Mouse (Mus musculus) layer of hippocampus, adult 2 months (tissue): ENCODE measurements at regions not wholly inside any gene's neighbourhood (a gene's known extent, or its start where the extent isn't known, plus 50 kb on each side); places are given as distances from the start of the nearest gene placed in this dataset.

Experiments used
- DNase-seq, 2 experiments: peaks; one replicate each; pipeline ENCODE4 v3.0.0; 2022; ENCODE audit warnings: low spot score in 2 of 2
- H3K27ac ChIP-seq: fragments of 200-600 bp; 2 replicates; pipeline ENCODE4 v1.8.1; 2022
- H3K4me3 ChIP-seq: fragments of 200-600 bp; 2 replicates; pipeline ENCODE4 v1.8.1; 2022; ENCODE audit warnings: mild to moderate bottlenecking
- CTCF ChIP-seq: fragments of 200-600 bp; conservative IDR thresholded peaks from 2 replicates; pipeline ENCODE4 v1.8.1; 2022; ENCODE audit warnings: antibody characterized with exemption, mild to moderate bottlenecking, moderate library complexity

DNA sequence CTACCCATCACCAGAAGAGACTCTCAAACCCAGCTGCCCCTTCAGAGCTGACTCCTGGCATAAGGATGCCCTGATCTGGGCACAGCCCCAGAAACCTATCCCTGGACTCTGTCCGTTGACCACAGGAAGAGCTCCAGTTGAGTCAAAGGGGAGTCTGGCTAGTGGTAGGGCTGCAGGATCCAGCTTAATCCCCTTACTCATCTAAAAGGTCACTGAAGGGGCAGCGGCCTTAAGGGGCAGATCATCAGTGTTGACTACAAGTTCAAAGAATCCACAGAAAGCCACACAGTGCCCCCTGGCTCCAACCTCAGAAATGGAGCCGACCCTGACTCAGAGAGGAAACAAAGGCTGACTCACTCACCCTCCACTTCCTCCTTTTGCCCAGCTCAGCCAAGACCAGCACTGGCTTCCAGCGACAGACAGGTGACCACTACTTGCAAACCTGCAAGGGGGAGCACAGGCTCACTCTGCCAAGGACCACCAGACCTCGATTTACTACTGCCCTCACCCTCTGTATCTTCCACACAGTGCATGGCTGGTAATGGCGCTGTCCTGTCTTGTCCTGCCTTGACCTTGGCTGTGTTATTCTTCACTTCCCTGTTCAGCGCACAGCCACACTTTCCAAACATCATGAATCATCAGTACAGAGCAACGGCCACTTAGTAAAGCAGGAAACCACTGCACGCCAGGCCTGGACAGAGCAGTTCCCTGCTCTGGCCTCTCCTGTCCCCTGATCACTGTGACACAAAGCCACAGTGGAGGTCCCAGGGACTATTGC is 96.0 kb downstream of the Tomm20 start:
- H3K27ac ChIP-seq = peak overlapping the region; percentile 24
- H3K4me3 ChIP-seq = no peak overlapping the region
- DNase-seq = no peak
- peak; percentile 49 for TF ChIP-seq CTCF

DNA sequence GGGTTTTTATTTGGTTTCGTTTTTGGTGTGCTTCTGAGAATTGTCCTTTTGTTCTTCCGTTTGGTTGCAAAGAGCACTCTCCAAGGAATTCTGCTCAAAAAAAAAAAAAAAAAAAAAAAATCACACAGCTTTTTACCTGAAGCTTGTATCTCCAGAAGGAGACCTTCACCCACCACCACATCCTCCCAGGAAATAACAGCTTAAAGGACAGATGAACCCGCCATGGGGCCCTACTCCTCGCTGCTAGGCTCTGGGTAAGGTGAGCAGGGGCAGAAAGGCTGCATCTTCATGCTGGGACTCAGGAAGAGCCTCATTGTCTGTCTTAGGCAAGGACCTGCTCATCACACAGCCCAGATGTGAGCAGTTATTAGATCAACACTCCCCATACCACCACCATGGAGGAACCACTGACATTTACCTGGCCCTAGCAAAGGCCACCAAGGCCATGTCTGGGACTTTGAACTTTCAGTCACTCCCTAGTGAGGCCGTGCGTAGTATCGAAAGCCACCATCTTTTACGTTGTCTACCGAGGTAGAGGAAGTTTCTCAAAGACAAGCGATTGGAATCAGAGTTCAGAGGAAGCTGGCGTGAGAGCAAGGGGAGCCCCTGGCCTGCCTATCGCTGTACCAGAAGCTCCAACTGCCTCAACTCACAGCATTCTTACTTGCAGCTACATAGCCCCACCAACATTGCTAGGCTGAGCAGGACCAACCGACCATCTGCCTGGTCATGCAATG is 97.1 kb downstream of the Tomm20 start:
- H3K4me3 ChIP-seq = no peak overlapping the region
- no peak for DNase-seq
- TF ChIP-seq CTCF = no peak
- H3K27ac ChIP-seq = 0 out of 2 replicates have a peak overlapping the region, but pooled peaks have one; percentile 24

DNA sequence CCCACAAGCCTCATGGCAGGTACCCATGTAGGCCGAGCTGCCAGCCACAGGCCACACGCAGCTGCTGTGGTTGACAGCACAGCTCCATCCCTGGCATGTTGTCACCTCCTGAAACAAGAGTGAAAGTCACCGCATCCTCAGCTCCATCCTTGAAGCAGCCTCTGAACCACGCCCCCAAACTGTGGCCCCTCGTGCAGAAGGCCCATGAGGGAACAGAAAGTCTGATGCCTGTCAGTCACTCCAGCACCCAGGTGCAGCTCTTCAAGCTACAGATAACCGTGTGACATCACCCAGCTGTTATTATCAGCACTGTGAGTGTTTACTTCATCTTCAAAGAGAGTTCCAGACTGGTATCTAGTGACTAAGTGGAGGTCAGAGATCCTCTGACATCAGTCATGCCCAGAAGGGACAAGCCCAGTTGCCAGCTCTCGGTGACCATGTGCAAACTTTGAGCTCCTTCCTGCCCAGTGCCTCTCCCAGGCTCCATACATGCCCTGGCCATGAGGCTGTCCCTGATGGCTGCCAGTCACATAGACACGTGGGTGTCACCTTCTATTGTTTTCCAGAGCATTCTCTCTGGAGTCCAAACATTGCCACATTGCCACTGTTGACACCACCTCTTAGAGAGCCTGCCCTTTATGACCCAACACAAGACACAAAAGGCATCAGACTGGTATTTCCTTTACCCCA is 97.8 kb downstream of the Tomm20 start:
- TF ChIP-seq CTCF = no peak
- DNase-seq = no peak
- Histone ChIP-seq H3K4me3 (no peak overlapping the region), H3K27ac (no peak overlapping the region)

DNA sequence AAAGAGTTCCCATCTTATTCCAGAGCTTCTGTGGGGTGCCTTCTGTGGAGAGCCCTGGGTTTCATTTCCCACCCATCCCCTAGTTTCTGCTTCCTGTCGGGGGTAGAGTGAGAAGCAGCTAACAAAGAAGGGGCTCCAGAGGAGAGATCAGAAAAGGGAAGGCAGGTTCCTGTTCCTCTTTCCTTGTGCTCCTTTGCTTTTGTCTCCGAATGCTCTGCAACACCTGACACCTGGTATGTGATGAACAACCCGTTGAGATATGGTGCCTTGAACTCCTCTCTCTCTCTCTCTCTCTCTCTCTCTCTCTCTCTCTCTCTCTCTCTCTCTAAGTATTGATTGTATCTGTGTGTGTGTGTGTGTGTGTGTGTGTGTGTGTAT is 99.5 kb downstream of the Tomm20 start:
- Histone ChIP-seq H3K4me3 (no peak overlapping the region), H3K27ac (0 out of 2 replicates have a peak overlapping the region, but pooled peaks have one; percentile 46)
- DNase-seq = no peak
- no peak for TF ChIP-seq CTCF

DNA sequence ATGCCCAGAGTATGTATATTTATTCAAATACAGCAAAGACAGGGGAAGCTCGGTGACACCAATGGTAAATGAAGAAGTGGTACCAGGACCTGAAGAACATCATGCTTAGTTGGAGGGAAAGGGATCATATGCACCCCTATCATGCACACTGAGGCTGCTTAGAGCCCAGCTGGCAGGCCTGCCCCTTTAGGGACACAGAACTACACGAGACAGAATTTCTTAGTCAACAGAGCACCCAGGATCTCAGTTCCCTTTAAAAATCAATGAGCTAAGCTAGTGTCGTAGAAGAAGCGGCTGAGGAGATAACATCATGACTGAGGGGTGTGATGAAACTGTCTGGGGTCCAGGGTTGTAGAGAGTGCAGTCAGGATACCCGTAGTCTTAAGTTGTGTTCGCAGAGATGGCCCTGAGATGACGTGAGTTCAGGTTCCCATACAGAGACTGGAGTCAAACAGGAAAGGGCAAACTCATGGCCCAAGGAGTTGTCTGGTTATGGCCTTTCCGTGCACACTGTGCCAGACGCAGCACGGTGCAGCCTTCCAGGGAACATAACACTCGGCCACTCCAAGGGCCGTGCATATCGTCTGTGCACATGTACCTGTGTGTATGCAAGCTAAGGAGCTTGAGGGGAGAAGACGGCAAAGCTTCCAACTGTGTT is 100.0 kb downstream of the Tomm20 start:
- DNase-seq = no peak
- Histone ChIP-seq H3K27ac (peak overlapping the region; percentile 46; the same call in 1 of the 2 replicates), H3K4me3 (no peak overlapping the region)
- TF ChIP-seq CTCF = no peak

DNA sequence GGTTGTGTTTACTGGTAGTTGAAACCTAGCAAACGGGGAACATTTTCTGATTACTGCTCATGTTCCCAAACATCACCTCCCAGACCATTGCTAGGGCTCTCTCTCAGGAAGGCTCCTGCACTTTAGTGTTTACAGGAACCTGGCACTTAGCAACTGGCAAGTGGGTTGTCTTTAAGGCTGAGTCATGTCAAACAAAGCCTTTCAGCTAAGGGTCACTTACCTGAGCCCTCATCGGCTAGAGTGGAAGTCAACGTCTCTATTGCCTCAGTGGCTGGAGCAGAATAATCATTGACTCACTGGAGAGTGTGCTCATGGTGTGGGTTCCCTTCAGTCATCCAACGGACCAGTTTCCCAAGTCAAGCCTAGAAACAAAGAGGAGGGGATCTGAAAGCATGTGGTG is 101.0 kb downstream of the Tomm20 start:
- TF ChIP-seq CTCF = no peak
- Histone ChIP-seq H3K4me3 (no peak overlapping the region), H3K27ac (peak overlapping the region; percentile 14; the same call in 1 of the 2 replicates)
- no peak for DNase-seq

DNA sequence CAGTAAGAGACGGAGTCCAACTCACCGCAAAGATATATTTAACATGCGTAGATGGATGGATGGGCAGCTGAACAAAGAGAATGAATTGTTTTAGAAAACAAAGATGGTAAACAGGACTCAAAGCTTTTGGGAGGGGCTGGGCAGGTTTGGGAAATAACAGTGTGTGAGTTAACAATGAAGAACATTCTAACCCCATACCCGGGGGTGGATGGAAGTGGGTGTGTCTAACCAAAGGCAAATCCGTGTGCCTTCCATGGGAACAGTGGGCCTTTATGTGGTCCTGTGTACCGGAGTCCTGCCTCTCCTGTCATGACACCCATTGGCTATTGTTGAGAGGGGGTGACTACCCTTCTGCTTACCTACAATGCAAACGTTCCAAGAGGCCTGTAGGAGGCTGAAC is 104.5 kb downstream of the Tomm20 start:
- TF ChIP-seq CTCF = no peak
- H3K27ac ChIP-seq = peak overlapping the region; percentile 46; the same call in 1 of the 2 replicates
- DNase-seq = no peak
- H3K4me3 ChIP-seq = no peak overlapping the region

DNA sequence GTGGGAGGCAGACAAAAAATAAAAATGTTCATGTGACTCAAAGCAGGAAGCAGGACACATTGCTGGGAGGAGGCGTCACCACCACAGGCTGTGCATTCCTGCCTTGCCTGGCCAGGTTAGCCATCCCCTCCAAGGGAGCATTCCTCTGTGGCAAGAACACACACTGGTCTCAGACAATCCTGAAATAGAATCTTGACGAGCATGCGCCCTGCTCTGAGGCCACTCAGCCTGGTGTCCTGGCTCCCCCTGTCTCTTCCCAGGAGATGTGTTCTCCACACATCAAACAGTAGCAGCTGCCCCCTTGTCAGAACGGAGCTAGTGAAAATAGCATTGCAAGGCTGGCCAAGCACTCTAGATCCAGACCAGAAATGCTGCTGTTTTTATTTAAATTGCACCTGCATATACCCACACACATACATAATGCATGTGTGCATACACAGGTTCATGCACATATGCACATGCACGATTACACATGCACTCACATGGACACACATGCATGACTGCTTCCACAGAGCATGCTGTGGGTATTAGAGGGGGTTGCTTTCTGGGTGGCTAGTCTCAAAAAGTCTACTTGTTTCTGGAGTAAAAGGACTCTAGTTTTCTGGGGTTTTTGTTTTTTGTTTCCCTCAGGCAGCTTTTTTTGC is 105.8 kb downstream of the Tomm20 start:
- Histone ChIP-seq H3K4me3 (peak overlapping the region; percentile 24; the same call in 1 of the 2 replicates), H3K27ac (peak overlapping the region; percentile 90)
- peak; percentile 78 for TF ChIP-seq CTCF
- peak; percentile 55 to 69 for DNase-seq

DNA sequence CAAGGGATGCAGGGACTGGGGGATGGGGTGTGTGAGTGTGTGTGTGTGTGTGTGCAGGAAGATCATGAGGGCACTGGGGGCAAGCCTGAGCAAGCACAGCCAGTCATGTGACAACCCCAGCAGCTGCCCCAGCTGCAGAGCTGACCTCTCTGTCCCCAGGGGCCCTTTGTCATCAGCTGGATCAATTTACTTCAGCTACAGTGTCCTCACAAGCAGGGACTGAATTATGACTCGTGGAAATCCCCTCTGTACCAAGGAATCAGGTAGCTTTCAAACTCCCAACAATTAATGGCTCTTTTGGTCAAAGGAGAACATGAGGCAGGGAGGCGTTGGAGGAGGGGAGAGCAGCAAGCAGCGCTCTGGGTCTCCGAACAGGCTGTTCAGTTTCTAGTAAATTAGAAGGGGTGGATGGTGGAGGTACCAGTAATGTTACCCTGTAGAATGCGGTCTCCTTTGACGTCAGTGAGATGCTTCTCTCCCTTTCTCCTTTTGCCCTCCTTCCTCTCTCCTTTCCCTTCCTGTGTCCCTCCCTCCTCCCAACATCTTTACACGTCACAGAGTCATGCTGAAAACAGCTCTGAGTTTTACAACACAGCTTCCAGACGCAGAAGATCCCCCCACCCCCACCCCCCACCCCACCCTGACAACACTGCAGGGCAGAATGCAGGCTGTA is 106.5 kb downstream of the Tomm20 start:
- no peak for TF ChIP-seq CTCF
- Histone ChIP-seq H3K4me3 (no peak overlapping the region; the same call in 1 of the 2 replicates), H3K27ac (peak overlapping the region; percentile 90)
- peak in 1 of 2 experiments; percentile 29 for DNase-seq

DNA sequence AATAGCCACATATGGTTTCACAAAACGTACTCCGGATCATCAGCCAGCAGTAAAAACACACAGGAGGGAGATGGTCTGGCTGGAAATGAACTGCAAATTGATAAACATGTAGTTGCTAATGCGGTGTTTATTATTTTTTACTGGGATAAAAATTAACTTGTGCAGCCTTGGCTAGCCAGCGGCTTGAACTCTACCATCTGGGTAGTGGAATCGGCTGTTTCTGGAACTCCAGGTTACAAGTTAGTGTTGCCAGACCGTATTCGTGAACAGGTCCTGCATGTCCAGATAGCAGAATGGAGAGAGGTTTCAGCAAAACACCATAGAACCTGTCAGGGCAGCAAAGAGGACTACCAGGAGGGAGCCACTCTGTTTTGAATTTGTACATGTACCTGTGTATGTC is 107.4 kb downstream of the Tomm20 start:
- no peak for TF ChIP-seq CTCF
- H3K27ac ChIP-seq = peak overlapping the region; percentile 90
- no peak overlapping the region for H3K4me3 ChIP-seq
- DNase-seq = no peak

DNA sequence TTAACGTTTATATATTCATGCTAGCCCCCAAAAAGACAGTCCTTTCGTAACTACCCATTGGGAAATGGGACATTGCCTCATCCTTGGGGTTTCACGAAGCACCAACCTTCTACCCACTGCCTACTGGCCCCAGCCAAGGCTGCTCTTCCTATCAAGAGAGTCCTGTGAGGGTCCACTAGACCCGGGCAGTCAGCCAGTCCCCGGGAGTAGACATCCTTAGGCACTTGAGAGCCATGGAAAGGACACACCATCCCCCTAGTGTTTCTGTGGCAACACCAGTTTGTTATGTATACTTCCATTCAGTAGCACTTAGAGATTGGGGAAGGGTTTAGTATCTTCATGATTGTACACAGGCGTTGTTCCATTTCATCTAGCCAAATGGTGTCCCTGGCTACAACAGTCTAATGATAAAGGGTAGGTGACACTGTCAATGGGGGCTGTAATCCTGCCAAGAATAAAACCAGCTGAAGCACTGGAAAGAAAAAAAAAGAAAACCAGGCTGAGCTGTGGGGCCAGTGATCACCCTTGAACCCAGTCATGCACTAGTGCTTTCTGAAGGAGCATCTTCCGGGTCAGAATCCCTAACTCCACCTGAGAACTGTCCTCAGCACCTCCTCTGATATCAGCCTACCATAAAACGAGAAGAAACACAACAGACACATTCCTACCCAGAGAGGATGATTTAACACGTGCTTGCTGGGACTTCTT is 108.2 kb downstream of the Tomm20 start:
- TF ChIP-seq CTCF = no peak
- Histone ChIP-seq H3K27ac (peak overlapping the region; percentile 90; the same call in 1 of the 2 replicates), H3K4me3 (no peak overlapping the region)
- DNase-seq = no peak
